Mouse (Mus musculus) small intestine, adult 2 months (tissue): ENCODE data around the gene Mapk14. TPM values are rescaled to one million over a fixed set of nuclear protein-coding genes. Genes with fewer than 3 reads are reported as not detected.
"Not testable (repeated sequence)": the region's sequence is repeated elsewhere in the genome, so short reads cannot be mapped to it uniquely, and the experiment has no call there.

Source experiments
- H3K27ac ChIP-seq: fragments of 200-500 bp; 2 replicates; pipeline ENCODE4 v1.5.1; 2012; ENCODE audit warnings: low read depth, low read length, control low read depth, inconsistent platforms; ENCODE audit not compliant: insufficient read depth
- H3K27me3 ChIP-seq: fragments of 200-500 bp; 2 replicates; pipeline ENCODE4 v1.6.1; 2012; ENCODE audit warnings: mild to moderate bottlenecking, moderate library complexity, low read length, inconsistent platforms; ENCODE audit not compliant: control insufficient read depth, insufficient read depth
- H3K36me3 ChIP-seq: fragments of 200-500 bp; 2 replicates; pipeline ENCODE4 v1.6.1; 2012; ENCODE audit warnings: mild to moderate bottlenecking, low read length, control low read depth, inconsistent platforms; ENCODE audit not compliant: control insufficient read depth, insufficient read depth
- H3K4me1 ChIP-seq: fragments of 200-500 bp; 2 replicates; pipeline ENCODE4 v1.6.1; 2012; ENCODE audit warnings: low read length, inconsistent platforms, mixed read lengths; ENCODE audit not compliant: control insufficient read depth, insufficient read depth, insufficient read length
- H3K4me3 ChIP-seq: fragments of 200-500 bp; 2 replicates; pipeline ENCODE4 v1.5.1; 2012; ENCODE audit warnings: low read depth, mild to moderate bottlenecking, control low read depth, inconsistent platforms, low read length, moderate library complexity
- CTCF ChIP-seq: fragments of 200-500 bp; IDR thresholded peaks from 2 replicates; pipeline ENCODE4 v1.5.1; 2012; ENCODE audit warnings: low read depth, mild to moderate bottlenecking, control low read depth, inconsistent platforms, low read length, moderate library complexity, mixed read lengths; ENCODE audit not compliant: insufficient replicate concordance, insufficient read length; ENCODE audit errors: extremely low read depth
- POLR2A ChIP-seq: fragments of 200-500 bp; IDR thresholded peaks from 2 replicates; pipeline ENCODE4 v1.6.1; 2012; ENCODE audit warnings: low read depth, mild to moderate bottlenecking, control low read depth, inconsistent platforms, low read length, moderate library complexity
- WGBS: fragments of 180-500 bp; shearing (Covaris S2); methylation state at CpG from one replicate; pipeline ENCODE4 v1.1.7; 2018; 5-methylcytosine and 5-hydroxymethylcytosine counted together
- polyA plus RNA-seq: library from polyadenylated mRNA; depleted of rRNA; stranded (reverse); fragments of >200 nt; gene quantifications from 2 replicates; pipeline ENCODE4 v1.2.3, GENCODE M21; 2012

The Mapk14 gene
- polyA plus RNA-seq, 1 experiment = 47.8 TPM

- Histone ChIP-seq H3K4me1 (peaks cover 10% of the 10 kb centered on the region; the same call in 1 of the 2 replicates), H3K27me3 (no peaks in the 10 kb centered on the region), H3K27ac (no peak overlapping the region), H3K36me3 (peaks cover 47% of the 10 kb centered on the region), H3K4me3 (no peak overlapping the region)
- WGBS = 78% methylated on average over 3 of the region's 3 CpGs
- TF ChIP-seq POLR2A (no peak), CTCF (no peak)
Observed at GRCm38 (mm10) chr17:28717535-28717934, 26.4 kb downstream of the Mapk14 start.

- H3K4me1 ChIP-seq = peaks cover 6% of the 10 kb centered on the region; the same call in 1 of the 2 replicates
- no peak within 1 kb of the TSS for H3K4me3 ChIP-seq
- TF ChIP-seq POLR2A = no peak
- TF ChIP-seq CTCF = no peak
- no peaks in the 10 kb centered on the region for H3K27me3 ChIP-seq
- WGBS = 95% methylated on average over 4 of the region's 4 CpGs
- H3K36me3 ChIP-seq = peaks cover 57% of the 10 kb centered on the region
- H3K27ac ChIP-seq = no peak within 1 kb of the TSS
Observed at GRCm38 (mm10) chr17:28725783-28726182, 34.7 kb downstream of the Mapk14 start, which contains the start of gene AC170998.1. AC170998.1 (plus strand) TSS chr17:28726083.

GRCm38 (mm10) chr17:28727511-28727910 lies 36.4 kb downstream of the Mapk14 start:
- H3K4me3 ChIP-seq, H3K27me3 ChIP-seq, H3K27ac ChIP-seq, H3K4me1 ChIP-seq: not testable (repeated sequence)
- H3K36me3 ChIP-seq = peaks cover 63% of the 10 kb centered on the region
- WGBS = 28% methylated on average over 11 of the region's 11 CpGs

GRCm38 (mm10) chr17:28735317-28736105 lies 44.4 kb downstream of the Mapk14 start:
- WGBS = 77% methylated on average over 6 of the region's 6 CpGs
- Histone ChIP-seq H3K4me1 (peaks cover 2% of the 10 kb centered on the region), H3K4me3 (no peak overlapping the region), H3K36me3 (peaks cover 51% of the 10 kb centered on the region), H3K27ac (no peak overlapping the region), H3K27me3 (no peaks in the 10 kb centered on the region)
- no peak for TF ChIP-seq POLR2A

GRCm38 (mm10) chr17:28736486-28736885 lies 45.4 kb downstream of the Mapk14 start:
- H3K27ac ChIP-seq = no peak overlapping the region
- TF ChIP-seq CTCF = no peak
- no peak for TF ChIP-seq POLR2A
- H3K4me3 ChIP-seq = no peak overlapping the region
- no peaks in the 10 kb centered on the region for H3K27me3 ChIP-seq
- peaks cover 2% of the 10 kb centered on the region for H3K4me1 ChIP-seq
- H3K36me3 ChIP-seq = peaks cover 49% of the 10 kb centered on the region
- WGBS = 75% methylated on average over 4 of the region's 4 CpGs

- no peak overlapping the region for H3K27ac ChIP-seq
- H3K36me3 ChIP-seq = peaks cover 45% of the 10 kb centered on the region
- H3K27me3 ChIP-seq = no peaks in the 10 kb centered on the region
- H3K4me1 ChIP-seq = peaks cover 2% of the 10 kb centered on the region
- 76% methylated on average over 4 of the region's 4 CpGs for WGBS
- H3K4me3 ChIP-seq = no peak overlapping the region
- TF ChIP-seq CTCF = no peak
- no peak for TF ChIP-seq POLR2A
Observed at GRCm38 (mm10) chr17:28737973-28738372, 46.8 kb downstream of the Mapk14 start.

- peaks cover 2% of the 10 kb centered on the region for H3K4me1 ChIP-seq
- 86% methylated on average over 6 of the region's 6 CpGs for WGBS
- TF ChIP-seq POLR2A (no peak), CTCF (no peak)
- peak overlapping the region; percentile 26; the same call in 1 of the 2 replicates for H3K27ac ChIP-seq
- H3K36me3 ChIP-seq = peaks cover 54% of the 10 kb centered on the region
- no peaks in the 10 kb centered on the region for H3K27me3 ChIP-seq
- H3K4me3 ChIP-seq = no peak overlapping the region
Observed at GRCm38 (mm10) chr17:28739244-28739643, 48.1 kb downstream of the Mapk14 start.
